Mouse (Mus musculus) bone marrow, adult 2 months (tissue): ENCODE measurements around the gene Edem1.

Source experiments
- CTCF ChIP-seq: fragments of 200-500 bp; IDR thresholded peaks from 2 replicates; pipeline ENCODE4 v1.5.1; 2011; ENCODE audit warnings: low read length, control low read depth; ENCODE audit not compliant: control insufficient read depth, insufficient read depth
- POLR2A ChIP-seq: fragments of 200-500 bp; IDR thresholded peaks from 2 replicates; pipeline ENCODE4 v1.6.1; 2011; ENCODE audit warnings: low read depth, mild to moderate bottlenecking, control low read depth, low read length, borderline replicate concordance; ENCODE audit not compliant: control insufficient read depth

GRCm38 (mm10) chr6:108876486-108876885 is 48.0 kb downstream of the Edem1 start:
- TF ChIP-seq CTCF (no peak), POLR2A (no peak)
